Mouse (Mus musculus) hindbrain, embryonic 10.5 days (tissue): ENCODE data around the gene Sim1. TPM values are rescaled to one million over a fixed set of nuclear protein-coding genes. Genes with fewer than 3 reads are reported as not detected.

Experiments
- DNase-seq: peaks from one replicate; pipeline ENCODE4 v3.0.0-alpha.2; 2017; ENCODE audit warnings: low spot score
- H3K27ac ChIP-seq: fragments of 300-500 bp; sonication (generic); 2 replicates; pipeline ENCODE4 v1.5.1; 2016; ENCODE audit warnings: mild to moderate bottlenecking, moderate library complexity
- H3K27me3 ChIP-seq: fragments of 300-500 bp; sonication (generic); 2 replicates; pipeline ENCODE4 v1.6.1; 2016; ENCODE audit warnings: mild to moderate bottlenecking; ENCODE audit not compliant: poor library complexity, insufficient read depth, severe bottlenecking
- H3K36me3 ChIP-seq: fragments of 300-500 bp; sonication (generic); 2 replicates; pipeline ENCODE4 v1.6.1; 2016; ENCODE audit warnings: mild to moderate bottlenecking, moderate library complexity
- H3K4me1 ChIP-seq: fragments of 300-500 bp; sonication (generic); replicated peaks from 2 replicates; pipeline ENCODE4 v1.6.1; 2016; ENCODE audit warnings: mild to moderate bottlenecking
- H3K4me3 ChIP-seq: fragments of 300-500 bp; sonication (generic); 2 replicates; pipeline ENCODE4 v1.5.1; 2016; ENCODE audit warnings: mild to moderate bottlenecking, moderate library complexity
- H3K9me3 ChIP-seq: fragments of 300-500 bp; sonication (generic); 2 replicates; pipeline ENCODE4 v1.6.1; 2016; ENCODE audit warnings: mild to moderate bottlenecking, moderate library complexity
- WGBS: fragments of 180-500 bp; shearing (Covaris S2); methylation state at CpG from one replicate; pipeline ENCODE4 v1.1.7; 2016; 5-methylcytosine and 5-hydroxymethylcytosine counted together
- polyA plus RNA-seq: library from polyadenylated mRNA; unstranded; fragments of >200 nt; fragmentation: Nextera tagmentation; extraction: Ambion mirVana; gene quantifications from 2 replicates; pipeline ENCODE4 v1.2.1, GENCODE M21; 2016

Gene Sim1
- polyA plus RNA-seq, 1 experiment from 2014 or later = 0.82 TPM

GRCm38 (mm10) chr10:51023308-51024279, 129.0 kb downstream of the Sim1 start:
- Histone ChIP-seq H3K9me3 (no peaks in the 10 kb centered on the region), H3K27ac (no peak overlapping the region), H3K4me1 (no peaks in the 10 kb centered on the region), H3K27me3 (no peaks in the 10 kb centered on the region), H3K36me3 (no peaks in the 10 kb centered on the region), H3K4me3 (no peak overlapping the region)
- 76% methylated on average over 9 of the region's 9 CpGs for WGBS
- no peak for DNase-seq
